Mouse (Mus musculus) C3H10T1/2 (cell line): ENCODE data around the gene Aspm. TPM values are rescaled to one million over a fixed set of nuclear protein-coding genes. Genes with fewer than 3 reads are reported as not detected.

Source experiments
- polyA plus RNA-seq, 2 experiments: library from polyadenylated mRNA; unstranded; fragments of >200 nt; fragmentation: generic; extraction: Trizol; gene quantifications; one replicate each; pipeline ENCODE4 v1.2.1; 2012; ENCODE audit warnings: missing spikeins in 2 of 2

Gene Aspm
- polyA plus RNA-seq: 1 to 10 TPM in 1 of 2 experiments, under 1 TPM in 1; 0.19 to 5.5 TPM

GRCm38 (mm10) chr1:139454340-139455225, at the start of gene Aspm:
Aspm (plus strand) TSS chr1:139454772.

GRCm38 (mm10) chr1:139421875-139422791, 32.4 kb upstream of the Aspm start, which contains the start of gene Zbtb41:
Zbtb41 (plus strand) TSS chr1:139422288.

GRCm38 (mm10) chr1:139501258-139501752, 46.7 kb downstream of the Aspm start, which contains the start of gene F13b:
F13b (plus strand) TSS chr1:139501702.

Other genes starting within 250 kb of the Aspm start
- not detected for gene Crb1, start 77.7 kb upstream of the Aspm start, polyA plus RNA-seq
- gene Zbtb41, start 32.5 kb upstream of the Aspm start, polyA plus RNA-seq: under 1 TPM; 0.09 to 0.76 TPM
- not detected for gene F13b, start 46.9 kb downstream of the Aspm start, polyA plus RNA-seq
- gene Cfhr1, start 105.5 kb downstream of the Aspm start, polyA plus RNA-seq: not detected